ENCODE assay signal across 18 mouse cellular contexts in genomic region chr12:79977136-79977535, GRCm38 (mm10).
"Had no signal": no experiment of that assay in that cellular context is flagged by ENCODE, and none has a peak within 500 bp of the region (broad histone marks: within the 10 kb centered on the region; RNA-seq: fewer than 3 reads in every experiment).

No protein-coding gene starts in this region.

- DNase-seq: liver, postnatal 0 days; lung, adult 2 months; lung, postnatal 14 days; lung, postnatal 36 days; right cerebral cortex, postnatal 14 days; thymus, adult 2 months; thymus, postnatal 14 days; thymus, postnatal 36 days had no signal

- H3K9ac ChIP-seq: liver, postnatal 0 days; lung, embryonic 15.5 days; midbrain, embryonic 13.5 days; midbrain, embryonic 15.5 days; neural tube, embryonic 12.5 days; stomach, embryonic 15.5 days had no signal

- H3K4me3 ChIP-seq: lung, embryonic 15.5 days; megakaryocyte, embryonic 14.5 days; midbrain, embryonic 13.5 days; midbrain, embryonic 15.5 days; neural tube, embryonic 12.5 days; stomach, embryonic 15.5 days had no signal

- H3K27ac ChIP-seq: macrophage; midbrain, embryonic 13.5 days; midbrain, embryonic 15.5 days; neural tube, embryonic 12.5 days; stomach, postnatal 0 days had no signal

- H3K27me3 ChIP-seq: lung, embryonic 15.5 days; midbrain, embryonic 13.5 days; midbrain, embryonic 15.5 days; neural tube, embryonic 12.5 days; stomach, embryonic 15.5 days had no signal

- H3K36me3 ChIP-seq: lung, embryonic 15.5 days; midbrain, embryonic 13.5 days; midbrain, embryonic 15.5 days; neural tube, embryonic 12.5 days; stomach, embryonic 15.5 days had no signal

- H3K4me1 ChIP-seq: midbrain, embryonic 15.5 days had no signal

- ATAC-seq: liver, postnatal 0 days; lung, postnatal 0 days; midbrain, embryonic 13.5 days; midbrain, embryonic 15.5 days had no signal

- H3K4me2 ChIP-seq: lung, embryonic 15.5 days; midbrain, embryonic 11.5 days; midbrain, embryonic 13.5 days; midbrain, embryonic 15.5 days; neural tube, embryonic 12.5 days; stomach, embryonic 15.5 days had no signal

- H3K9me3 ChIP-seq: lung, embryonic 15.5 days; midbrain, embryonic 13.5 days; midbrain, embryonic 15.5 days; neural tube, embryonic 12.5 days; stomach, embryonic 15.5 days had no signal
